Mouse (Mus musculus) activated CD4-positive, CD25-positive, alpha-beta regulatory T cell (primary cell): ENCODE measurements around the gene Gm10436. TPM values are rescaled to one million over a fixed set of nuclear protein-coding genes. Genes with fewer than 3 reads are reported as not detected.

ENCODE experiments used
- polyA plus RNA-seq, 2 experiments: library from polyadenylated mRNA; unstranded; fragments of 100-300 nt; shearing (Covaris generic); gene quantifications; one replicate each; pipeline ENCODE4 v1.2.1; 2017

Gene Gm10436
- under 1 TPM in 1 of 2 experiments, not detected in 1; 0.60 TPM for polyA plus RNA-seq

DNA sequence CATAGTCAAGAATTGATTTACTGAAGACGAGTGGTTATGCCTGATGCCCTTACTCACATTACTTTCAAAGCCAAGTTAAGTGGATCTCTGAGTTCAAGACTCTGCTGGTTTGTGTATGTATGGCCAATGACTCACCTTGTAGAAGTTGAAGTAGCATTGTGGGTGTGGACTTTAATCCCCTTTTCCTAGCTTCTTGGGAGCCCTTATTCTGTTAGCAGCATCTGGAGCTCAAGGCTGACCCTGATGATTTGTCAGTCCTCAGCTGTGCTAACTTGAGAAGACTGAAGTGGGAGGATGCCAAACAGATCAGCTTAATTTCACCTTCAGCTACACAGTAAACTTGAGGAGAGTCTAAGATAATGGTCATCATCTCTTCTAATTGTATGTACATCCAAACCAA lies at the start of gene Gm10436:
Gene Gm10436, minus strand, starts transcription at position 101 of the 400 bp plus-strand sequence.

Other genes with a start within 250 kb of the Gm10436 start
- not detected for gene Gm2042, start 228.0 kb downstream of the Gm10436 start, polyA plus RNA-seq
- gene Gm2075, start 170.3 kb downstream of the Gm10436 start, polyA plus RNA-seq, result not detected
- gene Gm6803, start 163.3 kb downstream of the Gm10436 start, polyA plus RNA-seq, result not detected
- not detected for gene Gm2056, start 155.1 kb downstream of the Gm10436 start, polyA plus RNA-seq
- not detected for gene Gm16368, start 98.4 kb downstream of the Gm10436 start, polyA plus RNA-seq
- gene Gm8332, start 68.0 kb upstream of the Gm10436 start, polyA plus RNA-seq, result not detected
- gene Gm5662, start 92.4 kb upstream of the Gm10436 start, polyA plus RNA-seq, result under 1 TPM in 1 of 2 experiments, not detected in 1; 0.42 TPM
- not detected for gene Gm5039, start 141.9 kb upstream of the Gm10436 start, polyA plus RNA-seq
- gene Adck1, start 178.4 kb upstream of the Gm10436 start, polyA plus RNA-seq, result 10 to 100 TPM; 10.7 to 10.9 TPM